Mouse (Mus musculus) liver, embryonic 14 days (tissue): ENCODE results near the gene Mxd3. TPM values are rescaled to one million over a fixed set of nuclear protein-coding genes. Genes with fewer than 3 reads are reported as not detected.

Experiments
- polyA plus RNA-seq: library from polyadenylated mRNA; depleted of rRNA; stranded (reverse); fragments of >200 nt; gene quantifications from 2 replicates; pipeline ENCODE4 v1.2.3, GENCODE M21; 2012; rRNA removed

Mxd3 gene
- polyA plus RNA-seq, result 28.7 and 32.2 TPM in 2 replicates

DNA sequence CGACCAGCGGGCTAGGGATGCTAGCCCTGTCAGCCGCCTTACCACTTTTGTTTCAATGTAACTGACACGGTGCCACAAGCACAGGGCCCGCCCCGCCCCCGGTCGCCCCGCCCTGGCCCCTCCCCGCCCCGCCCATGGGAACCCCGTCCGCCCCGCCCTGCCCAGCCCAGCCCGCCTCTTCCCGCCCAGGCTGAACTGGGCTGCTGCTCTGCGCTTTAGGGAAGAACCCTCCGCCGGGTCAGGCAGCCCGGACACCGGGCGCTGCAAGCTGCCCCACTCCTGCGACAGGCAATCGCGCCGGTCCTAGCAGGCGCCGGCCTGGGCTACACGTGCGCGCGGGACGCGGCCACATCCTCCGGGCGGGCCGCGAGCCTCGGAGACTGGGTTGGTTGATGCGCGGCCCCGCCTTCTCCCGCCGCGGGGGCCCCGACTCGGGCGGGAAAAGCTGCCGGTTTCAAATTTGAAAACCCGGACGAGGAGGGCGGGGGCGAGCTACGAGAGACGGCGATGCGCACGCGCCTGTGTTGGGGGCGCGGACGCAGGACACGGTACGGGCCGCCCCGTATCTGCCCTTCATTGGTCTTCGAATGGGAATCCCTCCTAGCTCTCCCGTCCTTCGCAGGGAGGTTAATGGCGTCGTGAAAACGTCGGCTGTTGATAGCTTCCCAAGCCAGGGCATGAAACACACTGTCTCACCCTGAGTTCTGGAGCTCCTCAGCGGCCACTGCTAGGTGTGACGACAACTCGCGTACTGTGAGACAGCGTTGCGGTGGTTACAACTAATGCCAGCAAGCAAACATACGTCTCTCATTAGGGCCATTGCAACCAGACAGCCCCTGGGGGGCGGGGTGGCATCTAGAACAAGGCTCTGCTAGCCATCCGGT is at the start of gene Mxd3:
Gene Mxd3 (minus strand): TSS at position 141 of the 884 bp plus-strand sequence.

DNA sequence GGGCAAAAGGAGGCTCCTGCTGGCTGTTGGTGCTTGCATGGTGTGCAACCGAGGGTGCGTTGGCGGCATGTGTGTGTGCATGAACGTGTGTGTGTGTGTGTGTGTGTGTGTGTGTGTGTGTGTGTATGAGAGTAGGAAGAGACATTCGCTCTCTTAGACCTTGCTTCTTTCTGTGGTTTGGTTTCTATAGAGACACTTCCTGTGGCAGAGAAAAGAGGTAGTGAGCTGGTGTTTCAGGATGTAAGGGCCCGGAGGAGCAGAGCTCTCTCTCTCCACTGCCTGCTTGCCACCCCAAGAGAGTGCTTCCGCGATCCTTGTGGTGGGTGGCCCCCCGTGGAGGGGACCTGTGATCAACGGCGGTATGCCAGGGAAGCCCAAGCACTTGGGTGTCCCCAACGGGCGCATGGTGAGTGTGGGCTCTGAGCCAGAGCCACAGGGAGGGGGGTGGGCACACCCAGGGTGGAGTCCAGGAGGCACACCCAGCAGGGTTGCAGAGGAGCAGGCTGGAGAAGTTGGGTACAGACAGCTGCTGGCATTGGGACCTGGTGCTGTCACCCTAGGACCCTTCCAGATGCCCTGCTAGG is 40.0 kb upstream of the Mxd3 start, which contains the start of gene Rgs14:
Gene Rgs14 (plus strand): TSS at position 202 of the 584 bp plus-strand sequence.

DNA sequence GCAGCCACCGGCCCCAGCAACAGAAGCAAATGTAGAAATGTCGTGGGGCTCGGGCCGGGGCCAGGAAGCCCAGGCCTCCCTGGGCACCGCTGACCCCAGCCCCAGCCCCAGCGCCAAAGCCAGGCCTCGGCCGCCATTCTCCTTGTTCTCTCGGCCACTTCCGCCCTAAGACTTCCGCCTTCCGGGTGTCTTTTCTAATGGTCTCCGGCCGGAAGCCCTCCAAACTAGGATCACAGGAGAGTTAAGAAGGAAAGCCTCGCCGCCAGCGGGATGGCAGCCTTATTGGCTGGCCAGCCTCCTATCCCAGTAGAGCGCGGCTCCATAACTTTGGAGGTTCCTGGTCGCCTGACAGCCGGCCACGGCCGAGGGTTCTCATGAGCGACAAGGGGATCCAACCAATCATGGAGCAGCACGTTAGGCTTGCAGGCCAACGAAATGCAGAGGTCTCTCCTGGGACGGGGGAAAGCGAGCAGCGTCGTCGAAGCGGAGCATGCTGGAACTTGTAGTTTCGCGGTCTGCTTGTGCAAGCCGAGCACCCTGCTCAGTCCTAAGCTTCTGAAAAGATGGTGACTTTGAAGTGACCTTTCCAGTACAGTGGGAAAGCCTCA is 32.9 kb upstream of the Mxd3 start, which contains the start of gene Lman2:
Gene Lman2 (minus strand): TSS at position 331 of the 608 bp plus-strand sequence.

DNA sequence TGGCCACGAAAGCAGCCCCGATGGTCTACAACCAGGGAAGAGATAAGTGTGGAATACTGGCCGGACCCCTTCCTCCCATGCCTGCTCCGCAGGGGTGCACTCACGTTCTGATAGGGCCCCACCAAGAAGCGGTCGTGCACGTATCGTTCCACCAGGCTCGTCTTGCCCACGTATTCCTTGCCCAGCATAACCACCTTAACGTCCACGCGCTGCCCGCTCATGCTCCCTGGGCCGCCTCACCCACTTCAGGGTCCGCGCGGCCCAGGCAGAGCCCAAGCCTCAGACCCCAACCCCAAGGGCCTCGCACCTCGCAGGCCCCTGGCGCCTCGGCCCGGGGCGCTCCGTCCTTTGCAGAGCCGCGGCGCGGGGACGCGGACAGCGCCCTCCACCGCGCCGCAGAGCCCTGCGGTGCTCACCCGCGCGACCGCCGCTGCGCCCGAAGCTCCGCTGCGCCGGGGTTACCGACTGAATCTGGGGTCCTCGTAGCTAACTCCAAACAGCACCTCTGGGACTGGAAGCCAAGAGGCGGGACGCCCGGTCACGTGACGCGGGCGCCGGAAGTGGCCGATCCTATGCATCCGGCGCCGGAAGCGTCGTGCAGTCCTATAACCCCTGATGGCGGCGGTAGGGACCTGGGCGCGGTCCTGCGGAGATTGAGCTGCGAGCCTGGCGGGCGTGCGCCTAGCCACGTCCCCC is 8.0 kb downstream of the Mxd3 start, which contains the start of gene Rab24:
Gene Rab24 (minus strand): TSS at position 513 of the 696 bp plus-strand sequence.

DNA sequence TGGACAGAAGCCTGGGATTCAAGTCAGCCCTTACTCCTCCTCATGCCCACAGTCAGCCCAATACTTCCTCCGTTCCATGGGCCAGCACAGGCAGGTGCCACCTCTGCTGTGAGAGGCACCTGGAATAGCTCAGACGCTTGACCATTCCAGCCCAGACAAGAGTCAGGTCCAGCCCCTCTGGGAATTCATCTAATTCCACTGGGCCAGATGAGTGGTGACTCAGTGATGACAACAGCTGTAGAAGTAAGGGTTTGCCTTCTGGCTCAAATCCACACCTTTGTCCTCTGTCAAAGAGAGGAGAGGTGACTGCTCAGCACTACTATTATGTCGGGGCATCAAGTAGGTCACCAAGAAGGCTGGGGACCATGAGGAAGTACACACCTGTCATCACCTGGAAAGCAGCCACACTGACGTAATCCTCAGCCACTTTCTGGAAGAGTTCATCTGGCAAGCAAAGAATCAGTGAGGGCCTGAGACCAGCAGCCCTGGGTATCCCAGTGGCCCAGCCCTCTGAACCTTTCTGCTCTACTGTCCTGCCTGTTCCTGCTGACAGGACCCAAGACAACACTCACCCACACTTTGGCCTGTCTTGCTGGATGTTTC is 9.6 kb downstream of the Mxd3 start, which contains the start of gene Prelid1:
Gene Prelid1 (plus strand): TSS at position 570 of the 603 bp plus-strand sequence.

Other genes starting within 250 kb of the Mxd3 start
- 12.7 and 14.9 TPM in 2 replicates for gene Uimc1, start 229.5 kb downstream of the Mxd3 start, polyA plus RNA-seq
- 10.6 and 11.6 TPM in 2 replicates for gene Zfp346, start 224.5 kb downstream of the Mxd3 start, polyA plus RNA-seq
- gene Gm17617, start 196.3 kb downstream of the Mxd3 start, polyA plus RNA-seq, result not detected in 2 replicates
- gene Fgfr4, start 177.2 kb downstream of the Mxd3 start, polyA plus RNA-seq, result 3.7 and 4.2 TPM in 2 replicates
- 8.5 and 9.9 TPM in 2 replicates for gene Nsd1, start 120.0 kb downstream of the Mxd3 start, polyA plus RNA-seq
- 106 and 131 TPM in 2 replicates for gene Prelid1, start 9.3 kb downstream of the Mxd3 start, polyA plus RNA-seq
- 46.2 and 48.4 TPM in 2 replicates for gene Rab24, start 7.9 kb downstream of the Mxd3 start, polyA plus RNA-seq
- 33.8 and 37.5 TPM in 2 replicates for gene Lman2, start 33.0 kb upstream of the Mxd3 start, polyA plus RNA-seq
- gene Rgs14, start 39.9 kb upstream of the Mxd3 start, polyA plus RNA-seq, result 1.3 and 1.6 TPM in 2 replicates
- gene Slc34a1, start 68.4 kb upstream of the Mxd3 start, polyA plus RNA-seq, result not detected in 2 replicates
- not detected in 2 replicates for gene Pfn3, start 85.4 kb upstream of the Mxd3 start, polyA plus RNA-seq
- 48.2 and 48.8 TPM in 2 replicates for gene F12, start 97.0 kb upstream of the Mxd3 start, polyA plus RNA-seq
- 23.9 and 26.4 TPM in 2 replicates for gene Grk6, start 115.2 kb upstream of the Mxd3 start, polyA plus RNA-seq
- 0.27 and 0.45 TPM in 2 replicates for gene Prr7, start 134.4 kb upstream of the Mxd3 start, polyA plus RNA-seq
- 4.4 and 6.9 TPM in 2 replicates for gene Dbn1, start 158.3 kb upstream of the Mxd3 start, polyA plus RNA-seq
- 12.5 and 13.1 TPM in 2 replicates for gene Pdlim7, start 183.9 kb upstream of the Mxd3 start, polyA plus RNA-seq
- 3.9 and 4.9 TPM in 2 replicates for gene Dok3, start 199.5 kb upstream of the Mxd3 start, polyA plus RNA-seq
- gene Ddx41, start 206.8 kb upstream of the Mxd3 start, polyA plus RNA-seq, result 27.1 and 31.4 TPM in 2 replicates
- gene Fam193b, start 241.3 kb upstream of the Mxd3 start, polyA plus RNA-seq, result 16.9 and 20.4 TPM in 2 replicates
- 57.0 and 61.6 TPM in 2 replicates for gene Tmed9, start 243.9 kb upstream of the Mxd3 start, polyA plus RNA-seq